Mouse (Mus musculus): ENCODE results near the gene Syne1.

DNA sequence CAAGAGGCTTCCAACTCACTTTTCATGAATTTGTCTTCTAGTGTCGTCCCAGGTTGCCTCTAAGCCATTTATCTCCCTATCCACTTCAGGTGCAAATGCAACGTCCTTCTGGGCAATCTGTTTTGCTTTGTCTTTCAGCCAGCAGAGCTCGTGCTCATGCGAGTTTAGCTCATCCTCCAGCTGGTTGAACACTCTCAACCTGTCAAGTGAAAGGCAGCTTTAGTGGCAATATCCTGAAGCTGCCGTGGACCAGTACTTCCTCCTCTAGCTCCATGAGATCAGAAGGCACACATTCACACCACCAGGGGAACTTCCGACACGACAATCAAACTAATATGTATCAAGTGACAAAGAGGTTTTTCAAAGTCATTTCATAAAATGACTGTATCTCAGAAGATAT, 228.7 kb downstream of the Syne1 start:
- TF ChIP-seq POLR2A (IDR thresholded peaks at IDR 0.05; ENCODE audit: borderline replicate concordance, extremely low read depth, low read depth, low read length), result no peak
- no peak for TF ChIP-seq CTCF (IDR thresholded peaks at IDR 0.05; ENCODE audit: insufficient read depth, low read length)
